Mouse (Mus musculus): Measurements from ENCODE around the gene Papolb.

Papolb gene

GRCm38 (mm10) chr5:142529915-142530314 lies at the start of gene Papolb:
TSS of gene Papolb (minus strand) at chr5:142530076.
- no peak for DNase-seq (ENCODE audit: low read depth)

- peak; percentile 9 for DNase-seq (ENCODE audit: low read depth)
Measured at GRCm38 (mm10) chr5:142578192-142578591, 48.3 kb upstream of the Papolb start.

- DNase-seq (ENCODE audit: low read depth) = no peak
Measured at GRCm38 (mm10) chr5:142576832-142577231, 47.0 kb upstream of the Papolb start.

- no peak for DNase-seq (ENCODE audit: low read depth)
Measured at GRCm38 (mm10) chr5:142574323-142575057, 44.6 kb upstream of the Papolb start.

- no peak for DNase-seq (ENCODE audit: low read depth)
Measured at GRCm38 (mm10) chr5:142564606-142565005, 34.7 kb upstream of the Papolb start.

GRCm38 (mm10) chr5:142560261-142560660 lies 30.4 kb upstream of the Papolb start:
- no peak for DNase-seq (ENCODE audit: low read depth)

GRCm38 (mm10) chr5:142557397-142558067 lies 27.7 kb upstream of the Papolb start:
- peak; percentile 71 for DNase-seq (ENCODE audit: low read depth)

- DNase-seq (ENCODE audit: low read depth) = no peak
Measured at GRCm38 (mm10) chr5:142556721-142557120, 26.8 kb upstream of the Papolb start.

- no peak for DNase-seq (ENCODE audit: low read depth)
Measured at GRCm38 (mm10) chr5:142555866-142556265, 26.0 kb upstream of the Papolb start.

- peak; percentile 86 for DNase-seq (ENCODE audit: low read depth)
Measured at GRCm38 (mm10) chr5:142550706-142551652, 21.1 kb upstream of the Papolb start, which contains the start of gene Radil. TSS of gene Radil (minus strand) at chr5:142551098.

- no peak for DNase-seq (ENCODE audit: low read depth)
Measured at GRCm38 (mm10) chr5:142549961-142550705, 20.3 kb upstream of the Papolb start.

GRCm38 (mm10) chr5:142549441-142549840 lies 19.6 kb upstream of the Papolb start:
- no peak for DNase-seq (ENCODE audit: low read depth)

- no peak for DNase-seq (ENCODE audit: low read depth)
Measured at GRCm38 (mm10) chr5:142547066-142547465, 17.2 kb upstream of the Papolb start.

- DNase-seq (ENCODE audit: low read depth) = no peak
Measured at GRCm38 (mm10) chr5:142546344-142546743, 16.5 kb upstream of the Papolb start.

GRCm38 (mm10) chr5:142545014-142545795 lies 15.3 kb upstream of the Papolb start:
- no peak for DNase-seq (ENCODE audit: low read depth)

- DNase-seq (ENCODE audit: low read depth) = no peak
Measured at GRCm38 (mm10) chr5:142537286-142537685, 7.4 kb upstream of the Papolb start.

GRCm38 (mm10) chr5:142535388-142535787 lies 5.5 kb upstream of the Papolb start:
- DNase-seq (ENCODE audit: low read depth) = no peak

- no peak for DNase-seq (ENCODE audit: low read depth)
Measured at GRCm38 (mm10) chr5:142524711-142525464, 5.0 kb downstream of the Papolb start.

GRCm38 (mm10) chr5:142521195-142521866 lies 8.5 kb downstream of the Papolb start:
- DNase-seq (ENCODE audit: low read depth) = no peak

Data from induced T-regulatory cell, adult 2 months (primary cell).